Mouse (Mus musculus): ENCODE measurements around the gene Olfr1155. TPM values are rescaled to one million over a fixed set of nuclear protein-coding genes. Genes with fewer than 3 reads are reported as not detected.

Olfr1155 gene
- polyA plus RNA-seq (2017; shearing (Covaris generic)), result not detected

DNA sequence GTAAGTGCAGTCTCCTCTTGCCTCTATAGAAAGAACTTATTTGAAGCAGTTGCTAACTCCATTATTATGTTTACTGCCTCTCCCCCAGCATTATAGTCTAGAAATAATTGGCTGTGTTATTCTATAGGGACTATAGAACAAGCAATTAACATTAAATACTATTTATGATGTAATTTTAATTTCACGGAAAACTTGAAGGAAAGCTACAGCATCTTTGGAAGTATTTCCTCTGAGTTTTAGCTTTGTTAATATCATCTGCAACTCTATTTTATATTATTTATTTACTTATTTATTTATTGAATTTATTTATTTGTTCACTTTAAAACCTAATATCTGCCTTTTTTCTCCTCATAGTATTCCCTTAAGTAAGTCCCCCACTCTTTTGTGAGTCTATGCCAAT, at the start of gene Olfr1155:
Olfr1155 (minus strand) TSS at position 101 of the 400 bp plus-strand sequence.

GRCm38 (mm10) chr2:87989813-87990212, 44.9 kb upstream of the Olfr1155 start, which contains the start of gene Olfr1158:
Olfr1158 (plus strand) TSS chr2:87990113.

DNA sequence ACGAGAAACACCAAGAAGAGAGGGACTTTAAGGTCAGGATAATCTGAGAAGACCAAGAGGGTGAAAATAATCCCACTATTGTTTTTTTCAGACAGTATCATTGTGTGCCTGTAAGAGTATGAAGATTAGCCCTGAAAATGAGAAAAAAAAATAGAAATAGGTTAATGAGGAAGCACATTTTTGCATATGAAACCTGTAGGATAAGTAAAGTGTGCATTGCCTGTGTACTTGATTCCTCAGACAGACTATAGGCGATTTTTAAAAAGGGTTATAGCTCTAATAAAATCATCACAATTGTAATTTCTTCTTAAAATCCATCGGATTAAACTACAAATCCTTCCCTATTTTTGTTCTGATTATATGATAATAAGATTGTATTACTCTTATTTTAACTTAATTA, 29.6 kb upstream of the Olfr1155 start, which contains the start of gene Olfr74:
Olfr74 (minus strand) TSS at position 101 of the 400 bp plus-strand sequence.

GRCm38 (mm10) chr2:87968199-87968598, 23.3 kb upstream of the Olfr1155 start, which contains the start of gene Olfr1157:
Olfr1157 (minus strand) TSS chr2:87968299.

DNA sequence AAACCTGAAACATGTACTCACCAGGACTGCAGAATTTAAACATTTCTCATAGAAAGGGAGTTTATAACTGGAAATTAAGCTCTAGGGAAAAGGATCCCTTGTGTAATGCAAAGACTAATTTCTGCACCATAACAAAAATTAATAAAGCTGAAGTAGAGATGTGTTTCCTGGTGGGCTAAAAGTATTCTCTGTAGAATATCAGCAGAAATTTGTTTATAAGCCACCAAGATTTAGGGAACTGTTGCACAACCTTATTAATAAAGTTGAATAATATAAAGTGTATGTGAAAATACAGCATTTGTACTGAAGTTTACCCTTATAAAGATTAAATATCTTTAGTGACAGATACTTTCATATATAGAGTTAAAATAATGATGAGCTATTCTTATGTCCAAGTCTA, 8.1 kb upstream of the Olfr1155 start, which contains the start of gene Olfr1156:
Olfr1156 (minus strand) TSS at position 101 of the 400 bp plus-strand sequence.

DNA sequence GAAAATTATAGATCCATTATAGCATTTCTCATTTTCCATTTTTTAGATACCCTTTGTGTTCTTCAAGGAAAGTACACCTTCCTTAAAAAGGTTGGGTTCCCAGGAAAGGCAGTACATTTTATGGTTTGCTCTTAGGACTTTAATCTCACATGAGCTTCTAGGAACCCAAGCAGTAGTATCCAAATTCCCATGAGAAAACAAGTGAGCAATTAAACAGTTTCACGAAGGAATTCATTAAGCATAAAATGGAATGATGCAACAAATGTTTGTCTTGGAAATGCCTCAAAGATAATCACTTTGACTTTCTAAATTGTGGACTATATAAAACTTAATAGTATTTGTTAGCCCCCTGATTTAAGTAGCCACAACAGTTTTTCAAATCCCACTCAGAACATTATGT, 39.9 kb downstream of the Olfr1155 start, which contains the start of gene Olfr1154:
Olfr1154 (minus strand) TSS at position 101 of the 400 bp plus-strand sequence.

DNA sequence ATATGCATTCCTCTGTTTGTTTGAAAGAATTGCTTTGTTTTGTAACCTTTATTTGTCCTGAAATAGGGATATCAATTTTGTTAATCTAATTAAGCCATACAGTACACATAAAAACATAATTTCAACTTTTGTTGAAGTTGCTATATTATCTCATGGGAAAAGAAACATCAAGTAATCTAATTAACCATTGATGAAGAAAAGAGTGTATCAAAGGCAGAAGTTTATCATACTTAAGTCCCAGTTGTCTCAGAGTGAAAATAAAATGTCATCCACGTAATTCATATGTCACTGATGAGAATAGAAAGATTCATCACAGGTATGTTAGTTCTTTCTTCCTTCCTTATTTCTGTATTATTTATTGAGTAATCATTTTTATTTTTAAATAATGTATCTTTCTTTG, 50.3 kb downstream of the Olfr1155 start, which contains the start of gene Olfr1153:
Olfr1153 (plus strand) TSS at position 301 of the 400 bp plus-strand sequence.

Other genes with a start within 250 kb of the Olfr1155 start
- not detected for gene Olfr1137, start 232.0 kb downstream of the Olfr1155 start, polyA plus RNA-seq (2017; shearing (Covaris generic))
- gene Olfr1138, start 205.2 kb downstream of the Olfr1155 start, polyA plus RNA-seq (2017; shearing (Covaris generic)), result not detected
- gene Olfr1140, start 201.4 kb downstream of the Olfr1155 start, polyA plus RNA-seq (2017; shearing (Covaris generic)), result not detected
- not detected for gene Olfr1141, start 191.1 kb downstream of the Olfr1155 start, polyA plus RNA-seq (2017; shearing (Covaris generic))
- not detected for gene Olfr152, start 165.7 kb downstream of the Olfr1155 start, polyA plus RNA-seq (2017; shearing (Covaris generic))
- gene Olfr1143, start 144.5 kb downstream of the Olfr1155 start, polyA plus RNA-seq (2017; shearing (Covaris generic)), result not detected
- not detected for gene Olfr1145, start 135.3 kb downstream of the Olfr1155 start, polyA plus RNA-seq (2017; shearing (Covaris generic))
- gene Olfr1148, start 114.6 kb downstream of the Olfr1155 start, polyA plus RNA-seq (2017; shearing (Covaris generic)), result not detected
- gene Olfr1150-ps1, start 101.1 kb downstream of the Olfr1155 start, polyA plus RNA-seq (2017; shearing (Covaris generic)), result not detected
- gene Olfr1151, start 89.3 kb downstream of the Olfr1155 start, polyA plus RNA-seq (2017; shearing (Covaris generic)), result not detected
- gene Olfr1152, start 78.6 kb downstream of the Olfr1155 start, polyA plus RNA-seq (2017; shearing (Covaris generic)), result not detected
- not detected for gene Olfr1153, start 50.2 kb downstream of the Olfr1155 start, polyA plus RNA-seq (2017; shearing (Covaris generic))
- not detected for gene Olfr1154, start 40.0 kb downstream of the Olfr1155 start, polyA plus RNA-seq (2017; shearing (Covaris generic))
- 0.09 TPM for gene Olfr1156, start 8.0 kb upstream of the Olfr1155 start, polyA plus RNA-seq (2017; shearing (Covaris generic))
- gene Olfr1157, start 23.2 kb upstream of the Olfr1155 start, polyA plus RNA-seq (2017; shearing (Covaris generic)), result 0.06 TPM
- not detected for gene Olfr74, start 29.5 kb upstream of the Olfr1155 start, polyA plus RNA-seq (2017; shearing (Covaris generic))
- not detected for gene Olfr1158, start 45.0 kb upstream of the Olfr1155 start, polyA plus RNA-seq (2017; shearing (Covaris generic))
- gene Olfr1160, start 63.1 kb upstream of the Olfr1155 start, polyA plus RNA-seq (2017; shearing (Covaris generic)), result not detected
- not detected for gene Olfr1161, start 77.6 kb upstream of the Olfr1155 start, polyA plus RNA-seq (2017; shearing (Covaris generic))
- gene Olfr73, start 92.6 kb upstream of the Olfr1155 start, polyA plus RNA-seq (2017; shearing (Covaris generic)), result not detected
- gene Olfr1162, start 106.0 kb upstream of the Olfr1155 start, polyA plus RNA-seq (2017; shearing (Covaris generic)), result not detected
- not detected for gene Olfr1163, start 126.7 kb upstream of the Olfr1155 start, polyA plus RNA-seq (2017; shearing (Covaris generic))
- not detected for gene Olfr1164, start 148.8 kb upstream of the Olfr1155 start, polyA plus RNA-seq (2017; shearing (Covaris generic))
- gene Olfr1166, start 183.1 kb upstream of the Olfr1155 start, polyA plus RNA-seq (2017; shearing (Covaris generic)), result not detected
- gene Olfr1167, start 210.1 kb upstream of the Olfr1155 start, polyA plus RNA-seq (2017; shearing (Covaris generic)), result not detected
- not detected for gene Olfr1168, start 236.7 kb upstream of the Olfr1155 start, polyA plus RNA-seq (2017; shearing (Covaris generic))